Mouse (Mus musculus): Measurements from ENCODE around the gene Lrp2bp. TPM values are rescaled to one million over a fixed set of nuclear protein-coding genes. Genes with fewer than 3 reads are reported as not detected.

Lrp2bp gene
- 0.11 TPM in 1 of 2 replicates, not detected in the other for polyA plus RNA-seq (2012; ENCODE audit: low replicate concordance)

DNA sequence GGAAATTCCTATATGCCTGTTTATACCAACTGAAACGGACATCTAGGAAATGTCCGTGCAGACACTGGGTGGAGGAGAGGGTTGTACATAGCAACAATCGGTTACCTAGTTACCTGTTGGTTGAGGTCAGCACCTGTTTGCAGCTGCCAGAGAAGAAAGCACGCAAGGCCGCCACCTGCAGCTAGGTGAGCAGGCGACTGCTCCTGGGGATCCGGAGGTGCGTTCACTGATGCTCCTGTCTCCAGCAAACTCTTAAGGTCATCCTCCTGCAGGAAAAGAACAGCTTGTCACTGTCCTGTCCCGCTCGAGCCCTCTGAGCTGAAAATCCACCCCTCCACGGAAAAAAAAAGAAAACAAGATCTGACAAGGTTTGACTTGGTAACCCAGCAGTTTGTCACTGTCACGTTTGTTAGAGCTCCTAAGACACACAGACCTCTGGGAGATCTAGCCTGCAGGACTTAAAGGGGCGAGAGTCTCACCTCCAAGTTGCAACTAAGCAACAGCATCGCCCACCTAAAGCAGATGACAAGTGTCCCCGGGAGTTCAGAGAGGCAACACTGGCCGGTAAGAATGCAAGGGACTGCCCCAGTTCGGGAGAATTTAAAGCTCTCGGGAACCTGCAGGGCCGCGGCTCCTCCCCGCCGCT is at the start of gene Lrp2bp:
Lrp2bp (plus strand) TSS at position 166 of the 646 bp plus-strand sequence.

GRCm38 (mm10) chr8:45975126-45975836 is 23.8 kb upstream of the Lrp2bp start, which contains the start of the genes 1700029J07Rik and Ufsp2:
Gene 1700029J07Rik, minus strand, starts transcription at chr8:45975252.
Gene Ufsp2, plus strand, starts transcription at chr8:45975528.

DNA sequence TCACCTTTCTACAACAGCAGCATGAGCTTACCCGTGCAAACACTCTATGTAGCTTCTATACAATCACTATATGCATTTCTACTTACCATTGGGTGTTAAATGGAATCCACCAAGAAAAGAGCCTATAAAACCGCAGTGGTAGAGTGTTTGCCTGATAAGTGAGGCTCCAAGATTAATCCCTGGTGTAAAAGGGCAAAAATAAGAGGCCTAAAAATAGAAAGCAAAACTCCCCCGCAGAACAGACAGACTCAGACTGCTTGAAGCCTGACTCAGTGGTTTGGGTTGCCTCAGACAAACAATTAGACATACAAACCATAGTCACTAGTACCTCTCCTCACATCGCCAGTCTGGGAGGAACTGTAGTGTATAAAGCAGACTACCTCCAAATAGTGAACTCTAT is 6.5 kb downstream of the Lrp2bp start, which contains the start of gene Ankrd37:
Ankrd37 (minus strand) TSS at position 112 of the 400 bp plus-strand sequence.

Other genes starting within 250 kb of the Lrp2bp start
- 0.77 and 1.1 TPM in 2 replicates for gene Pdlim3, start 113.8 kb upstream of the Lrp2bp start, polyA plus RNA-seq (2012; ENCODE audit: low replicate concordance)
- gene Ccdc110, start 64.7 kb upstream of the Lrp2bp start, polyA plus RNA-seq (2012; ENCODE audit: low replicate concordance) = not detected in 2 replicates
- 0.12 and 0.30 TPM in 2 replicates for gene 1700029J07Rik, start 24.1 kb upstream of the Lrp2bp start, polyA plus RNA-seq (2012; ENCODE audit: low replicate concordance)
- gene Ufsp2, start 23.8 kb upstream of the Lrp2bp start, polyA plus RNA-seq (2012; ENCODE audit: low replicate concordance) = 0.73 and 2.2 TPM in 2 replicates
- gene Ankrd37, start 6.4 kb downstream of the Lrp2bp start, polyA plus RNA-seq (2012; ENCODE audit: low replicate concordance) = 5.6 and 10.0 TPM in 2 replicates
- 1.7 and 2.6 TPM in 2 replicates for gene Cfap97, start 152.5 kb downstream of the Lrp2bp start, polyA plus RNA-seq (2012; ENCODE audit: low replicate concordance)
- 6.2 and 26.5 TPM in 2 replicates for gene Snx25, start 152.9 kb downstream of the Lrp2bp start, polyA plus RNA-seq (2012; ENCODE audit: low replicate concordance)
- 21.5 and 41.2 TPM in 2 replicates for gene Slc25a4, start 212.0 kb downstream of the Lrp2bp start, polyA plus RNA-seq (2012; ENCODE audit: low replicate concordance)

Measured in hematopoietic multipotent progenitor cell, adult 10-12 weeks (in vitro differentiated cells).